Mouse (Mus musculus) testis, adult 2 months (tissue): Measurements from ENCODE around the gene Cnnm2.

Source experiments
- CTCF ChIP-seq: fragments of 200-500 bp; IDR thresholded peaks from 2 replicates; pipeline ENCODE4 v1.5.1; 2012; ENCODE audit warnings: low read depth, mild to moderate bottlenecking, inconsistent platforms, low read length, moderate library complexity; ENCODE audit not compliant: control insufficient read depth, insufficient read depth, insufficient replicate concordance
- POLR2A ChIP-seq: fragments of 200-500 bp; IDR thresholded peaks from 2 replicates; pipeline ENCODE4 v1.6.1; 2012; ENCODE audit warnings: low read depth, mild to moderate bottlenecking, inconsistent platforms, low read length, moderate library complexity; ENCODE audit not compliant: control insufficient read depth

GRCm38 (mm10) chr19:46843030-46843429, 81.6 kb downstream of the Cnnm2 start:
- TF ChIP-seq CTCF (no peak), POLR2A (no peak)
